Mouse (Mus musculus): ENCODE data around the gene Ulk4.

DNA sequence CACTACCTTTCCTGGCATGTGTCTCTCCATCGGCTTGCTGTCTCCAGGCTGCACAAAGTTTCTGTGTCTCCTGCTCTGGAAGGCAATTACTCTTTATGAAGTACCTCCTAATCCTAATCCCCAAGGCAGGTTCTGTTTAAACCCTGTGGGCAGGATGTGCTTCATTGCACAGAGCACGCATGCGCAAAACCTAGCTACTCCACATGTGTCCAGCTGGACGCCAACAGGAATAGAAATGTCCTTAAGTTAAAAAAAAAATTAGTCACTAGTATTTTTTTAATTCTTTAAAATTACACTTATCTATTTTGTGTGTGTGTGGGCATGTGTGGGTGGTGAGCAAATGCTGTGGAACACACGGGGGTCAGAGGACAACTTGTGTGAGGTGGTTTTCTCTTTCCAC lies 358.8 kb downstream of the Ulk4 start:
- TF ChIP-seq CTCF (IDR thresholded peaks at IDR 0.05; ENCODE audit: insufficient read depth, low read length) (no peak), POLR2A (IDR thresholded peaks at IDR 0.05; ENCODE audit: borderline replicate concordance, extremely low read depth, low read depth, low read length) (no peak)

Data from lung, adult 2 months (tissue).